Mouse (Mus musculus): ENCODE measurements around the gene Bbs9.

GRCm38 (mm10) chr9:22428666-22429410 lies 46.7 kb upstream of the Bbs9 start:
- TF ChIP-seq CTCF (IDR thresholded peaks at IDR 0.05) (no peak), POLR2A (IDR thresholded peaks at IDR 0.05; ENCODE audit: insufficient read depth, low read depth, low read length) (no peak), EP300 (IDR thresholded peaks at IDR 0.05; ENCODE audit: insufficient read depth, low read depth, low read length) (no peak)

Data from heart, adult 2 months (tissue).